Mouse (Mus musculus): ENCODE results near the gene Gm28041.

DNA sequence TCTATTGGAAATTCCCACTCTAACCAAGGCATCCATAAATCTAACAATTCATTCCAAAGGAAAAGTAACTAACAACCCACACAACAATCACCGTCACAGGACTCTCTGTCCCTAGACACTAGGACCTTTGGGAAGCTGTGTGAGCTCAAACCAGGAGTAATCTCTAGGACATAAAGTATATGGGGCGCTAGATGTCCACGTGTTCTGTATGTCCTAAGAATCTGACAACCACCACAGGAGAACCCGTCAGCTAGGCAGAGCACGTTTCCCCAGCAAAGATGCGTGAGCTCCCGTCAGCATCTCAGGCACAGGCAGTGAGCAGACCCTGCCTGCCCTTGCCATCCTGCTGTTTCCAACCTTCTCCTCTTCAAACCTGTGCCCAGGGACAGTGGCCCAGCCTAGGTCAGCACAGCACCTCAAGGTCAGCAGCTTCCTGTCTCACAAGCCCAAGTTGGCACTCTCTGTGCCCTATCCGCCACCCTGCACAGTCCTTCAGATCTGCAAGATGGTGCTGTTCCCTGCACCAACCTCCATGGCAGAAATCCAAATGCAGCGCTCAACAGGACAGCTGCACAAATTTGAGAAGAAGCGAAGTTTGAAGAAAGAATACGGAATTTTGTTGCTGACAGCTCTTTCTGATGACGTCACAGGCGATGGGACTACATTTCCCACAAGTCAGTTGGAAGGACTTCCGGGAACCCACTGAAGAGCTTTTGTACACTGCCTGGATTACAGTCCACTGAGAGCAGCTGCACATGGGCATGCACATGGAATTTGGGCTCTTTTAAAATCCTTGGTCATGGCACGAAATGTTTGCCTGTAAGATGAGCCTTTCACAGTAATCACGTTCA, 69.5 kb downstream of the Gm28041 start, which contains the start of gene Zfp457:
- TF ChIP-seq CTCF (IDR thresholded peaks at IDR 0.05; ENCODE audit: low read depth) = no peak
- TF ChIP-seq EP300 (optimal IDR thresholded peaks at IDR 0.05) = no peak
